Mouse (Mus musculus): ENCODE results near the gene H2afj. TPM values are rescaled to one million over a fixed set of nuclear protein-coding genes. Genes with fewer than 3 reads are reported as not detected.

Gene H2afj
- total RNA-seq, 2 experiments from 2014 or later, result 33.1 to 51.1 TPM

GRCm38 (mm10) chr6:136804705-136805408 lies 3.2 kb upstream of the H2afj start:
- ATAC-seq (replicated peaks; ENCODE audit: low FRiP score, poor library complexity, severe bottlenecking), result no peak

DNA sequence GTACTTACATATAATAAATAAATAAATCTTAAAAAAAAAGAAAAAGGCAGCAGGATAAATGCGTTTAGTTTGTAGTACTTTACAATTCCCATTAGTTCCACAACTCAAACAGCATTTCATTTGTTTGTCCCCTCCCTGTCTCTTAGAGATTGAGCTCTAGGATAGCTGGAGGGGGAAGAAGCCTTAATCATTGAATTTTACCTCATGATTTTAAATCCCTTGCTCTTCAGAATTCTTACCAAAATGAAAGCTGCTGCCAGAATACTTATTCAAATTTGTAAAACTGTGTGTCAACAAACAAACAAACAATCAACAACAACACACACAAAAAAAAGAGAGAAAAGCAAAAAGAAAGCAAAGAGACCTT lies 2.7 kb upstream of the H2afj start:
- no peak for ATAC-seq (replicated peaks; ENCODE audit: low FRiP score, poor library complexity, severe bottlenecking)

DNA sequence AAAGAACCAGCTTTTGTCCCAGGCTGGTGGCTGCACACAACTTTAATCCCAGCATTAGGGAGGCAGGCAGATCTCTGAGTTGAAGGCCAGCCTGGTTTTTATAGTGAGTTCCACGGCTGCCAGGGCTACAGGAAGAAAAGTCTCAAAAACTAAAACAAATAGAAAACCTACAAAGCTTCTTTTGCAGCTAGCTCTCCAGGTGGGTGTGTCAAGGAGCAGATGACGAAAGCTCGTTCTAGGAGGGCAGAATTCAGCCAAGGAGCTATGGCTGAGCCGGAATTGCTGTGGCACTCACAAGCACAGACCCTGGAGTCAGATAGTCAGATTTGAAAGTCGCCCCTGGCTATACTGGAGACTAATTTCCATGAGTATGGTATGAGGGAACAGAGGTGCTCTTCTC lies 1.2 kb upstream of the H2afj start:
- ATAC-seq (replicated peaks; ENCODE audit: low FRiP score, poor library complexity, severe bottlenecking), result no peak

- 0 out of 2 replicates have a peak, but pooled peaks have one; percentile 0 for ATAC-seq (replicated peaks; ENCODE audit: low FRiP score, poor library complexity, severe bottlenecking)
Measured at GRCm38 (mm10) chr6:136807395-136808013, 540 bp upstream of the H2afj start.

GRCm38 (mm10) chr6:136808631-136809046 lies 595 bp downstream of the H2afj start:
- ATAC-seq (replicated peaks; ENCODE audit: low FRiP score, poor library complexity, severe bottlenecking), result peak; percentile 30

GRCm38 (mm10) chr6:136809077-136809476 lies 1.0 kb downstream of the H2afj start:
- no peak for ATAC-seq (replicated peaks; ENCODE audit: low FRiP score, poor library complexity, severe bottlenecking)

- ATAC-seq (replicated peaks; ENCODE audit: low FRiP score, poor library complexity, severe bottlenecking), result no peak
Measured at GRCm38 (mm10) chr6:136809673-136810072, 1.6 kb downstream of the H2afj start.

- no peak for ATAC-seq (replicated peaks; ENCODE audit: low FRiP score, poor library complexity, severe bottlenecking)
Measured at GRCm38 (mm10) chr6:136811196-136811595, 3.2 kb downstream of the H2afj start.

DNA sequence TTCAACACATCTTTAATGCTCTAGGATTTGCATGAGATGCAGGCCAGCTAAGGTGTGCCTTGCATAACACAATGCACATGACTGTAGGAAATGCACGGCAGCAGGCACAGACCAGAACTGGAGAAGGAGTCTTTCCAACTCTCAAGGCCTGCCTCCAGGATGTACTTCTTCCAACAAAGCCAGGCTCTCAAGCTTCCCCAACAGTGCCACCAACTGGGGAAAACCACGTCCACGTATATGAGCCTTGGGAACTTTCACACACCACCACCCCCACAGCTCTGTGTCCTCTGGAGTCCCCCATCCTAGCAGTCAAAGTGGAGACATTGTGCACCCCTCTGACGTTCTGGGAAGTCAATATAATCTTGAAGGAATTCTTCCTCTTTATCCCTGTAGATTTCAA lies 5.1 kb downstream of the H2afj start:
- ATAC-seq (replicated peaks; ENCODE audit: low FRiP score, poor library complexity, severe bottlenecking), result no peak

DNA sequence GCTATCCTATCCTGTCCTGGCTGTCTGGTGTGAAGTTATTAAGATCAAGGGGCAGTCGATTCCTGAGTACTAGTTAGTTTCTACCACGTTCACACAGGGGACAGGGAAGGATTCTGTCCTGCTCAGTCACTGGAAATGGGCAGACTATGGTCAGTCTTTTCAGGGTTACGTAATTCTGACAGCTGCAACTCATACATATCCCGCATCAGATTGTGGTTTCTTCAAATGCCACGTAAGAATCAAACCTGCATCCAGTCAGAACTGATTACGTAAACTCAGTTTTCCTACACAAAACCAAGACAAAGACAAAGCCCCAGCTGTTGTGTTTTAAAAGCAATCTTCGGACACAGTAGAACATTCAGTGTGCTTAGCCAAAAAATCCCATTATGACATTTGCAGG lies 7.3 kb downstream of the H2afj start:
- ATAC-seq (replicated peaks; ENCODE audit: low FRiP score, poor library complexity, severe bottlenecking), result no peak

- ATAC-seq (replicated peaks; ENCODE audit: low FRiP score, poor library complexity, severe bottlenecking), result no peak
Measured at GRCm38 (mm10) chr6:136816826-136817225, 8.8 kb downstream of the H2afj start.

DNA sequence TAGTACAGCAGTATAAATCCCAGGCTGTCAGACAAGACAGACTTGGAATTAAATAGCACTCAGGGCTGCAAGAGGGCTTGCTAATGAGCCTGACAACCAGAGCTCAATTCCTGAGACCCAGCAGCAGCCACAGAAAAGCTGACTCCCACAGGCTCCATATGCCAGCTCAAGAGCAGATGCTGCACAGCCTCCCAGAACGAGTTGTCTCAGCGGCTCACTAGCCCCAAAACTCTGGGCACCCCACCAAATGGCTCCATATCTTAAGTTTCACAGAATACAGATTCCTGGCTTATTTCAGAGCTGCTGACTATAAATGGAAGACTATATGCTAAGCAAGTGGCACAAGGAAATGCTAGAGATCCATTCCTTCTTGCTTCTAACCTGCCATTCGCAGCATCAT lies 9.5 kb downstream of the H2afj start:
- ATAC-seq (replicated peaks; ENCODE audit: low FRiP score, poor library complexity, severe bottlenecking), result no peak

GRCm38 (mm10) chr6:136820381-136820780 lies 12.3 kb downstream of the H2afj start:
- ATAC-seq (replicated peaks; ENCODE audit: low FRiP score, poor library complexity, severe bottlenecking), result no peak

DNA sequence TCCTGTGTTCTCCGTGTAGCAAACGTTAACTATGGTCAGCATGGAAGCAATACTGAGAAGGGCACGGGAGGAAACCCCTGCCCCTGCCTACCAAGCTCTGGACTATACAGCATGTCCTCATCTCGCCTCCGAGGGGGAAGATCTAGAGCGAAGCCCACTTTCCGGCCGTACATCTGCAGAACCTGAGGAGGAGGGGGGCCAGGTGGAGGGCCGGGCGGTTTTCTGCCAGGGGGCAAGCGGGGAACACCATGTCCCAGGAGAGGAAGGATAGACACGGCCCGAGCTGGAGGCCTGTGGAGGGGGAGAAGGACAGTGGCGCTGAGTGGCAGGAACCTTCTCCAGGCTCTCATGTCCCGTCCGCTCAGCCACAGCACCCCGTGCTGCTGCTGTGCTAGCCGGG lies 13.0 kb downstream of the H2afj start:
- no peak for ATAC-seq (replicated peaks; ENCODE audit: low FRiP score, poor library complexity, severe bottlenecking)

DNA sequence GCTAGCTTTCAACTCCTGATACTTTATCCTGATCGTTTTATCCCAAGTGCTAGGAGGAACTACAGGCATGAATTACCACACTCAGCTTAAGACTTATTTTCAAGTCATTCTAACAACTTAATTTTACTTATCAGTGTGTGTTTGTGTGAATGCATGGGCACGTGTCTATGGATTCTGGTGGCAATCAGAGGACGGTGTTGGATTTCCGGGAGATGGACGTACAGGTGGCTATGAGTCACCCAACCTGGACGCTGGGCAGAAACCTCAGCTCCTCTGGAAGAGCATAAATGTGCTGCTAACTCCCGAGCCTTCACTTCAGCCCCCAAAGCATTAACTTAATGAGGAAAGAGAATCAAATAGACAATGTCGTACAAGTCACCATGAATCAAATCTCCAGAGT lies 16.9 kb downstream of the H2afj start:
- ATAC-seq (replicated peaks; ENCODE audit: low FRiP score, poor library complexity, severe bottlenecking), result no peak

DNA sequence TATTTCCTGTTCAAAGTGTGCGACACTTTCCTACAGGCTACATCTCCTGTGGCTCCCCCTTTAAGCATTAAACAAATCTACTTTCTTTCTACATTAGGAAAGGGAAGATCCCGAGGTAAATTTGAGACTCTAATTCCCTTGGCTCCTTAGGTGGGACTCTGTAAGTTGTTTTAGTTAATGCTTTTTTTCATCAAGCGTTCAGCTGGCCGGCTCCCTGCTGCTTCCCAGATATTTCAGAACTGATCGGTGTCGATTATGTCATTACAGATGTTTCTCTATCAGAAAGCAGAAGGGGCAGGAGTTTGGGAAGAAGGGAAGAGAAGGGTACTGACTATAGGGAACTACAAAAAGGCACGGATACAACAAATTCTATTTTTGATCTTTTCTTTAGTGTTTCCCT lies 19.1 kb downstream of the H2afj start:
- no peak for ATAC-seq (replicated peaks; ENCODE audit: low FRiP score, poor library complexity, severe bottlenecking)

DNA sequence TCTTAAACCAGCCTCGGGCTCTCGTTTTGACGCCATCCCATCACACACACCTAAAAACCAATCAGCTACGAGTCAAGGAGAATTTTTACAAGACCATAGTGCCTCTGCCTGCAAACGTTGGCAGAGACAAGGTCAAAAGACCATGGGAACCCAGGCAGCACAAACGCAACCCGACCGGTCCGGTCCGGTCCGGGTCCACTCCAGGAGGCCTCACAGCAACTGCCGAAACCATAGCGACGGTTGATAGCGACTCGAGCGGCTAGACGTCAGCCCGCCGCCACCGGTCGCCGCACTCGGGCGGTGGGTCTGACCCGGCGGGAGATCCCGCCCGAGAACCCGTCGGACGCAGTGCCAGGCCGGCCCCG lies 19.5 kb downstream of the H2afj start, which contains the start of gene BC049715:
Gene BC049715 (plus strand): TSS at position 111 of the 365 bp plus-strand sequence.
- ATAC-seq (replicated peaks; ENCODE audit: low FRiP score, poor library complexity, severe bottlenecking), result peak; percentile 40

GRCm38 (mm10) chr6:136827881-136828561 lies 20.0 kb downstream of the H2afj start, which contains the start of gene Wbp11:
Gene Wbp11, minus strand, starts transcription at chr6:136828233.
- peak; percentile 99 for ATAC-seq (replicated peaks; ENCODE audit: low FRiP score, poor library complexity, severe bottlenecking)

DNA sequence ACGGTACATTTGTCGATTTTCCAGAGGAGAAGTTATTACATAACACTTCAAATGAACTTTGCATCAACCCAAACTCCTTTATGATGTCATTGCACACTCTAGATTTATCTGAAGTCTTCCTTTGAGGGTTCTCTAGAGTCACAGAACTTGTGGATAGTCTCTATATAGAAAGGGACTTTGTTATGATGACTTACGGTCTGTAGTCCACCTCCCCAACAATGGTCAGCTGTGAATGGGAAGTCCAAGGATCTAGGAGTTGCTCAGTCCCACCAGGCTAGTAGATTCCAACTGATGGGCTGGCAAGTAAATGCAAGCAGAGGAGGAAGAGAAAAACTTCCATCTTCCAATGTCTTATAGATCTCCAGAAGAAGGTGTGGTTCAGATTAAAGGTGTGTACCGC lies 20.6 kb downstream of the H2afj start:
- ATAC-seq (replicated peaks; ENCODE audit: low FRiP score, poor library complexity, severe bottlenecking), result no peak

GRCm38 (mm10) chr6:136831712-136832111 lies 23.7 kb downstream of the H2afj start:
- ATAC-seq (replicated peaks; ENCODE audit: low FRiP score, poor library complexity, severe bottlenecking), result no peak

DNA sequence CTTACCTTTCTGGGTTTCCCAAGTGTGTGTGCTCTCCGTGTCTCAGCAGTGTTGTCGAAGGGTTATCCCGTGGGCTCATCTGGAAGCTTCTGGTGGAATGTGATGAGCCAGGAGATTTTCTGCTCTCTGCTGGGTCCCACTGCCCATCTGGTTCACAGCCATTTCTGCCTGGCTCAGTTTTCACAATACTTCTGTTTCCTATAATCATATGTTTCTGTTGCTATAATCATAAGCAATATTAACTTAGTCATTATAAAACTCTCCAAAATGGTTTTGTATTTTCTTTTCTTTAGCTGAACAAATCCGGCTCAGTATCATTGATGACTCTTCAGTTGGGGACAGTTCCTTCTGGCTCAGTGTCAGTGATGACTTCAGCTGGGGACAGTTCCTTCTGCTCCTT lies 27.3 kb downstream of the H2afj start, which contains the start of gene Smco3:
Gene Smco3 (minus strand): TSS at position 101 of the 400 bp plus-strand sequence.
- ATAC-seq (replicated peaks; ENCODE audit: low FRiP score, poor library complexity, severe bottlenecking), result no peak
